Mouse (Mus musculus) adrenal gland, adult 8-10 months (tissue): ENCODE data around the gene Jup. TPM values are rescaled to one million over a fixed set of nuclear protein-coding genes. Genes with fewer than 3 reads are reported as not detected.

Source experiments
- microRNA-seq, 2 experiments: library from miRNA; unstranded; fragments of <30 nt; microRNA quantifications; one replicate each; pipeline ENCODE4 v1.2.0; 2022
- total RNA-seq, 4 experiments: library from RNA; stranded (reverse); gene quantifications; 2 replicates each; pipeline ENCODE4 v1.2.4; 2022

Gene Jup
- total RNA-seq, 4 experiments from 2014 or later = 57.5 to 101 (median 82.0) TPM

Small RNAs within 50 kb of the gene (microRNA-seq; reads per million reads assigned to microRNA genes)
- 0 reads per million in 2 experiments for gene Gm27374

Other genes starting within 250 kb of the Jup start
- 1 to 10 TPM; 1.3 to 4.2 (median 3.7) TPM for gene Krt19, start 249.1 kb downstream of the Jup start, total RNA-seq
- under 1 TPM in 1 of 4 experiments, not detected in 3; 0.11 TPM for gene Krt9, start 204.5 kb downstream of the Jup start, total RNA-seq
- gene Krt14, start 190.2 kb downstream of the Jup start, total RNA-seq = under 1 TPM in 2 of 4 experiments, not detected in 2; 0.22 to 0.27 TPM
- not detected for gene Krt16, start 148.9 kb downstream of the Jup start, total RNA-seq
- gene Krt17, start 136.7 kb downstream of the Jup start, total RNA-seq = not detected
- not detected for gene Krt42, start 127.9 kb downstream of the Jup start, total RNA-seq
- gene Eif1, start 77.9 kb downstream of the Jup start, total RNA-seq = 1,000 to 10,000 TPM in 3 of 4 experiments, 100 to 1,000 TPM in 1; 987 to 1,365 (median 1,077) TPM
- gene Gast, start 63.4 kb downstream of the Jup start, total RNA-seq = not detected
- 100 to 1,000 TPM in 2 of 4 experiments, 10 to 100 TPM in 2; 50.2 to 117 (median 83.7) TPM for gene Hap1, start 41.6 kb downstream of the Jup start, total RNA-seq
- 10 to 100 TPM; 28.4 to 63.1 (median 42.6) TPM for gene P3h4, start 17.1 kb upstream of the Jup start, total RNA-seq
- 10 to 100 TPM; 15.4 to 57.8 (median 31.3) TPM for gene Fkbp10, start 17.9 kb upstream of the Jup start, total RNA-seq
- 10 to 100 TPM; 49.7 to 76.8 (median 68.5) TPM for gene Nt5c3b, start 44.0 kb upstream of the Jup start, total RNA-seq
- 1 to 10 TPM in 3 of 4 experiments, under 1 TPM in 1; 0.99 to 2.3 (median 1.5) TPM for gene Klhl10, start 44.2 kb upstream of the Jup start, total RNA-seq
- 10 to 100 TPM; 62.9 to 96.4 (median 75.3) TPM for gene Klhl11, start 75.0 kb upstream of the Jup start, total RNA-seq
- gene Acly, start 130.2 kb upstream of the Jup start, total RNA-seq = 1,000 to 10,000 TPM; 1,202 to 1,723 (median 1,362) TPM
- 1 to 10 TPM; 4.4 to 6.4 (median 5.4) TPM for gene Ttc25, start 147.8 kb upstream of the Jup start, total RNA-seq
- 10 to 100 TPM; 47.5 to 85.0 (median 71.9) TPM for gene Cnp, start 177.1 kb upstream of the Jup start, total RNA-seq
- 10 to 100 TPM; 34.3 to 37.3 (median 36.7) TPM for gene Nkiras2, start 221.5 kb upstream of the Jup start, total RNA-seq
- gene Dnajc7, start 222.4 kb upstream of the Jup start, total RNA-seq = 100 to 1,000 TPM; 204 to 279 (median 249) TPM